In the genomic region with DNA sequence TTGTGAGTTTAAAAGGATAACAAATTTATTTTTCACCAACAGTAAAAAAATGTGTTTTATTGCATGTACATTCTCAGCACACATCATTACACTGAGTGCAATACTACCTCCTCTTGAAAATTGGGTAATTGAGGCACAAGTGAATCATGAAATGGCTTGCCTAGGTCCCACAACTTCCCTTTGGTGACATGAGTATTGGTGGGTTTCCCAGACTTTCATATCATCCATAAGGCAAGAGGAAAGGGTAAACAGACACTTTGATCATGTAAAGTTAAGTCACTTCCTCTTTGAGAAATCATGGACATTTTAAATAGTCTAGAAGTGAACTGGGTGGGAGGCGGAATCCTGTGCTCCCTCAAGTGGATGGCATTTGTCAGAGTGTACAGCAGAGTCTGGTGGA, we compare ENCODE assay signal across 27 mouse cellular contexts.
DNase-seq lines count a peak whose midpoint lies in the region; ATAC-seq and TF ChIP-seq lines count a peak whose summit lies in the region.
"Had no signal": no experiment of that assay in that cellular context is flagged by ENCODE, and none has a peak within 500 bp of the region (broad histone marks: within the 10 kb centered on the region; RNA-seq: fewer than 3 reads in every experiment).

No protein-coding gene starts in this region.

- H3K9ac ChIP-seq in MEL (ENCODE audit: control insufficient read depth, low read depth, low read length, poor library complexity, severe bottlenecking): no peak overlapping the region
- no peak overlapping the region for H3K9ac ChIP-seq in stomach, postnatal 0 days (ENCODE audit: low read length)
- H3K9ac ChIP-seq in heart, embryonic 12.5 days: no peak overlapping the region
- H3K9ac ChIP-seq: embryonic facial prominence, embryonic 13.5 days; embryonic facial prominence, embryonic 15.5 days; forebrain, embryonic 12.5 days had no signal

- H3K4me3 ChIP-seq in MEL (ENCODE audit: control insufficient read depth in 1 of 2, insufficient read depth in 1 of 2, low read depth in 2 of 2, low read length in 2 of 2): no peak overlapping the region
- no peak overlapping the region for H3K4me3 ChIP-seq in stomach, postnatal 0 days (ENCODE audit: low read depth, low read length)
- H3K4me3 ChIP-seq in heart, embryonic 12.5 days: no peak overlapping the region
- H3K4me3 ChIP-seq: embryonic facial prominence, embryonic 13.5 days; embryonic facial prominence, embryonic 15.5 days; erythroblast, embryonic 14.5 days; forebrain, embryonic 10.5 days; forebrain, embryonic 12.5 days had no signal

- no peaks in the 10 kb centered on the region for H3K79me2 ChIP-seq in MEL (ENCODE audit: control insufficient read depth, insufficient read depth, low read length, poor library complexity)

- no peak overlapping the region for H3K27ac ChIP-seq in MEL (ENCODE audit: control insufficient read depth, low read depth, low read length)
- no peak overlapping the region for H3K27ac ChIP-seq in stomach, postnatal 0 days (replicated peaks)
- H3K27ac ChIP-seq in heart, embryonic 12.5 days (ENCODE audit: poor library complexity, severe bottlenecking): no peak overlapping the region
- H3K27ac ChIP-seq: embryonic facial prominence, embryonic 13.5 days; embryonic facial prominence, embryonic 15.5 days; forebrain, embryonic 10.5 days; forebrain, embryonic 12.5 days had no signal

- H3K4me1 ChIP-seq in MEL (ENCODE audit: control insufficient read depth in 1 of 2, insufficient read depth in 2 of 2, low read length in 2 of 2): no peaks in the 10 kb centered on the region
- H3K4me1 ChIP-seq in stomach, postnatal 0 days (replicated peaks; ENCODE audit: control insufficient read depth, insufficient read depth): no peaks in the 10 kb centered on the region
- 0 out of 2 replicates have a peak, but pooled peaks cover 5% of the 10 kb centered on the region for H3K4me1 ChIP-seq in heart, embryonic 12.5 days (replicated peaks)
- H3K4me1 ChIP-seq: embryonic facial prominence, embryonic 13.5 days; embryonic facial prominence, embryonic 15.5 days had no signal

- no peak for TF ChIP-seq CTCF in MEL (IDR thresholded peaks at IDR 0.05 in 2 of 3, conservative IDR thresholded peaks at IDR 0.05 in 1 of 3; ENCODE audit: control insufficient read depth in 1 of 3, insufficient read depth in 1 of 3, low read depth in 2 of 3, low read length in 3 of 3, poor library complexity in 1 of 3, severe bottlenecking in 1 of 3)
- TF ChIP-seq CTCF in stomach, postnatal 0 days (IDR thresholded peaks at IDR 0.05; ENCODE audit: low read depth): peak; percentile 36; the same call in 1 of the 2 replicates

- no peaks in the 10 kb centered on the region for H3K36me3 ChIP-seq in MEL (ENCODE audit: control insufficient read depth in 1 of 2, insufficient read depth in 2 of 2, low read length in 2 of 2)
- H3K36me3 ChIP-seq in stomach, postnatal 0 days (ENCODE audit: control insufficient read depth, insufficient read depth, low read length): no peaks in the 10 kb centered on the region
- H3K36me3 ChIP-seq in heart, embryonic 12.5 days: no peaks in the 10 kb centered on the region
- H3K36me3 ChIP-seq: embryonic facial prominence, embryonic 13.5 days; embryonic facial prominence, embryonic 15.5 days; forebrain, embryonic 10.5 days; forebrain, embryonic 12.5 days; G1E had no signal

- peak; percentile 2 for DNase-seq in 416B (ENCODE audit: low read depth)
- DNase-seq in MEL (ENCODE audit: low read depth, low spot score): peak; percentile 14
- DNase-seq in stomach, postnatal 0 days (ENCODE audit: low spot score): no peak
- DNase-seq in heart, postnatal 10 days: no peak
- no peak for DNase-seq in neural tube, embryonic 10.5 days (ENCODE audit: extremely low spot score, low spot score)
- DNase-seq: adrenal gland, adult 2 months; adrenal gland, postnatal 10 days; adrenal gland, postnatal 36 days; B cell, adult 2 months; cerebellum, adult 11-12 months; cerebellum, adult 2 months; cerebellum, adult 9-10 months; cerebellum, postnatal 10 days; cerebellum, postnatal 25 days; embryo, embryonic 11 days had no signal

- TF ChIP-seq EP300 in MEL (IDR thresholded peaks at IDR 0.05; ENCODE audit: low read depth in 1 of 2, low read length in 2 of 2): no peak
- no peak for TF ChIP-seq EP300 in stomach, postnatal 0 days (optimal IDR thresholded peaks at IDR 0.05)

- no peaks in the 10 kb centered on the region for H3K9me3 ChIP-seq in MEL (replicated peaks; ENCODE audit: insufficient read depth, low read length)
- no peaks in the 10 kb centered on the region for H3K9me3 ChIP-seq in stomach, postnatal 0 days (ENCODE audit: control insufficient read depth, low read length)
- no peaks in the 10 kb centered on the region for H3K9me3 ChIP-seq in heart, embryonic 12.5 days (replicated peaks)
- H3K9me3 ChIP-seq: embryonic facial prominence, embryonic 13.5 days; embryonic facial prominence, embryonic 15.5 days; forebrain, embryonic 10.5 days; forebrain, embryonic 12.5 days; G1E had no signal

- H3K27me3 ChIP-seq in MEL (ENCODE audit: control insufficient read depth in 1 of 2, insufficient read depth in 2 of 2, low read length in 2 of 2): no peaks in the 10 kb centered on the region
- no peaks in the 10 kb centered on the region for H3K27me3 ChIP-seq in stomach, postnatal 0 days (ENCODE audit: control insufficient read depth, insufficient read depth, low read length)
- H3K27me3 ChIP-seq in heart, embryonic 12.5 days (replicated peaks): no peaks in the 10 kb centered on the region
- H3K27me3 ChIP-seq: CH12.LX; embryonic facial prominence, embryonic 13.5 days; embryonic facial prominence, embryonic 15.5 days; forebrain, embryonic 12.5 days had no signal

- no peak for TF ChIP-seq RAD21 in MEL (IDR thresholded peaks at IDR 0.05; ENCODE audit: low read depth, low read length)

- peak; percentile 97 for ATAC-seq in granulocyte monocyte progenitor cell, adult 5-6 weeks (replicated peaks; ENCODE audit: poor library complexity, severe bottlenecking)
- ATAC-seq in stomach, postnatal 0 days (ENCODE audit: low FRiP score, low TSS enrichment): no peak
- no peak for ATAC-seq in heart, embryonic 12.5 days (ENCODE audit: insufficient number of reproducible peaks, low FRiP score)
- ATAC-seq: CD4-positive, CD25-positive, alpha-beta regulatory T cell, adult 4 months; forebrain, embryonic 14.5 days; forebrain, embryonic 16.5 days had no signal

- WGBS in stomach, postnatal 0 days: 76% methylated on average over 1 of the region's 1 CpGs
- WGBS in heart, embryonic 12.5 days: 73% methylated on average over 1 of the region's 1 CpGs

- TF ChIP-seq POLR2A in MEL (IDR thresholded peaks at IDR 0.05; ENCODE audit: control insufficient read depth in 1 of 2, insufficient read depth in 1 of 2, low read depth in 1 of 2, low read length in 2 of 2, poor library complexity in 1 of 2): no peak

- no peak overlapping the region for H3K4me2 ChIP-seq in stomach, postnatal 0 days (replicated peaks; ENCODE audit: low read depth)
- no peak overlapping the region for H3K4me2 ChIP-seq in heart, embryonic 12.5 days
- H3K4me2 ChIP-seq: embryonic facial prominence, embryonic 13.5 days; embryonic facial prominence, embryonic 15.5 days; forebrain, embryonic 12.5 days had no signal

- intact Hi-C loops in heart, postnatal 10 days (cut with DNase I): no loop called here

TF ChIP-seq in MEL, 35 proteins besides CTCF, POLR2A, EP300 and RAD21:
- no peak for TF ChIP-seq ETS1 (IDR thresholded peaks at IDR 0.05; ENCODE audit: low read depth, low read length)
- no peak for TF ChIP-seq TCF12 (IDR thresholded peaks at IDR 0.05; ENCODE audit: low read depth, low read length)
- TF ChIP-seq MAFK (IDR thresholded peaks at IDR 0.05; ENCODE audit: borderline replicate concordance, low read depth, low read length): no peak
- no peak for TF ChIP-seq USF1 (IDR thresholded peaks at IDR 0.05; ENCODE audit: low read depth, low read length)

Comparison
In these comparisons a context has a peak if more than half of its experiments do, and no peak if none do; other contexts are left out.
1. DNase-seq: peak in 416B (single experiment) and MEL (single experiment); none in stomach, postnatal 0 days (single experiment), heart, postnatal 10 days (0 of 2) and neural tube, embryonic 10.5 days (single experiment).